Mouse (Mus musculus): Measurements from ENCODE around the gene Tgif1.

- no peak for TF ChIP-seq CTCF (IDR thresholded peaks at IDR 0.05; ENCODE audit: low read depth)
- TF ChIP-seq EP300 (optimal IDR thresholded peaks at IDR 0.05): no peak
These were observed 59.1 kb downstream of the Tgif1 start for GRCm38 (mm10) chr17:70794291-70794690.

Data from stomach, postnatal 0 days (tissue).